Mouse (Mus musculus) kidney, embryonic 16.5 days (tissue): Measurements from ENCODE around the gene Aqr. TPM values are rescaled to one million over a fixed set of nuclear protein-coding genes. Genes with fewer than 3 reads are reported as not detected.

Experiments used
- ATAC-seq: fragments of 200-750 bp; cut with Nextera tagmentation; 2 replicates; pipeline ENCODE4 v1.8.0; 2017; ENCODE audit warnings: moderate TSS enrichment; ENCODE audit not compliant: low FRiP score, low TSS enrichment
- H3K27ac ChIP-seq: fragments of 300-500 bp; sonication (generic); 2 replicates; pipeline ENCODE4 v1.5.1; 2014; ENCODE audit warnings: low read length
- H3K27me3 ChIP-seq: fragments of 300-500 bp; sonication (generic); 2 replicates; pipeline ENCODE4 v1.6.1; 2014; ENCODE audit warnings: low read length, control low read depth, mixed read lengths; ENCODE audit not compliant: insufficient read depth
- H3K36me3 ChIP-seq: fragments of 300-500 bp; sonication (generic); 2 replicates; pipeline ENCODE4 v1.6.1; 2014; ENCODE audit warnings: low read length, control low read depth, mixed read lengths; ENCODE audit not compliant: insufficient read depth
- H3K4me1 ChIP-seq: fragments of 300-500 bp; sonication (generic); 2 replicates; pipeline ENCODE4 v1.6.1; 2014; ENCODE audit warnings: low read length, control low read depth, mixed read lengths; ENCODE audit not compliant: insufficient read depth
- H3K4me2 ChIP-seq: fragments of 300-500 bp; sonication (generic); replicated peaks from 2 replicates; pipeline ENCODE4 v1.6.1; 2014; ENCODE audit warnings: low read depth, low read length
- H3K4me3 ChIP-seq: fragments of 300-500 bp; sonication (generic); 2 replicates; pipeline ENCODE4 v1.5.1; 2014; ENCODE audit warnings: mild to moderate bottlenecking, low read length
- H3K9ac ChIP-seq: fragments of 300-500 bp; sonication (generic); replicated peaks from 2 replicates; pipeline ENCODE4 v1.6.1; 2014; ENCODE audit warnings: low read length
- H3K9me3 ChIP-seq: fragments of 300-500 bp; sonication (generic); 2 replicates; pipeline ENCODE4 v1.6.1; 2016; ENCODE audit warnings: low read length, control low read depth
- WGBS: fragments of 180-500 bp; shearing (Covaris S2); extraction: QIAGEN DNeasy Blood & Tissue Kit; methylation state at CpG from one replicate; pipeline ENCODE4 v1.1.7; 2014; 5-methylcytosine and 5-hydroxymethylcytosine counted together
- polyA plus RNA-seq: library from polyadenylated mRNA; unstranded; fragments of >200 nt; fragmentation: Nextera tagmentation; extraction: Ambion mirVana; gene quantifications from 2 replicates; pipeline ENCODE4 v1.2.1, GENCODE M21; 2015

The Aqr gene
- polyA plus RNA-seq, 1 experiment from 2014 or later = 36.5 TPM

DNA sequence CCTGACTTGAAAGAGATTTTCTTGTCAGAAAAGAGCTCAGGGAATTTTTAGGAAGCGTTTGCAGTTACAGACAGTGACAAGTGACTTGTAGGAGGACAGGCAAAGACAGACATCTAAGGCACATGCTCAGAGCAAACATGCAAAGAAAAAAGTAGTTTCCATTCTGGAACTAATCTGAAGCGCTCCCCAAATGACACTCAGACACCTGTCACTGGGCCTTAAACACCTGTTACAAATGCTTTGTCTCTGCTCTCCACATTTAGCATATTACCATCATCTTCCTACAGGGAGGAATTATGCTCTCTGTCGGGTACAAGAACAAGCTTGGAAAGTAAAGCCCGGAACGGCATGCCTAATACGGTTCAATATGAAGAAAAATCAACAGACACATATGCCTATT, 43.0 kb downstream of the Aqr start:
- no peak for ATAC-seq
- Histone ChIP-seq H3K9me3 (no peaks in the 10 kb centered on the region), H3K27ac (no peak overlapping the region), H3K4me2 (no peak overlapping the region), H3K4me3 (no peak overlapping the region), H3K9ac (no peak overlapping the region), H3K36me3 (peaks cover 66% of the 10 kb centered on the region), H3K27me3 (no peaks in the 10 kb centered on the region), H3K4me1 (no peaks in the 10 kb centered on the region)
- 95% methylated on average over 6 of the region's 6 CpGs for WGBS

- Histone ChIP-seq H3K4me1 (no peaks in the 10 kb centered on the region), H3K9me3 (no peaks in the 10 kb centered on the region), H3K4me2 (no peak overlapping the region), H3K27me3 (no peaks in the 10 kb centered on the region), H3K4me3 (no peak overlapping the region), H3K36me3 (peaks cover 59% of the 10 kb centered on the region), H3K9ac (no peak overlapping the region), H3K27ac (no peak overlapping the region)
- no peak for ATAC-seq
- WGBS = 93% methylated on average over 9 of the region's 9 CpGs
Measured at GRCm38 (mm10) chr2:114136755-114137154, 50.1 kb downstream of the Aqr start.

DNA sequence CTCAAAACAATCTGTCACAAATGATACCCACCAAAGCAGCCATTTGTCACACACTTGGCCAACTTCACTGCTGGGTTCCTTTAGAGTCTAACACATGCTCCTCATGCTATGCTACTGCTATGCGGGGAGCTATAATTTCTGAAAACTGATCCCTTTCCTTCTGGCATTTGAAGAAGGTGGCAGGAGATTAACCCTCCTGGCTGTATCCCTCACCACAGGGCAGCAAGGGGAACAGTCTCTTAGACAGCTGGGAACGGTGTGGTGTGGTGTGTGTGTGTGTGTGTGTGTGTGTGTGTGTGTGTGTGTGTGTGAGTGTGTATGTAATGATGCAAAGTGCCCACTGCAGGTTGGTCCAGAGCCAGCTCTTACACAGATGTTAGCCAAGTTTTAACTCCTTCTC, 51.0 kb downstream of the Aqr start:
- Histone ChIP-seq H3K9ac (no peak overlapping the region), H3K36me3 (peaks cover 53% of the 10 kb centered on the region), H3K27me3 (no peaks in the 10 kb centered on the region), H3K4me3 (no peak overlapping the region), H3K9me3 (no peaks in the 10 kb centered on the region), H3K27ac (no peak overlapping the region), H3K4me2 (no peak overlapping the region), H3K4me1 (no peaks in the 10 kb centered on the region)
- 88% methylated on average over 2 of the region's 2 CpGs for WGBS
- no peak for ATAC-seq

DNA sequence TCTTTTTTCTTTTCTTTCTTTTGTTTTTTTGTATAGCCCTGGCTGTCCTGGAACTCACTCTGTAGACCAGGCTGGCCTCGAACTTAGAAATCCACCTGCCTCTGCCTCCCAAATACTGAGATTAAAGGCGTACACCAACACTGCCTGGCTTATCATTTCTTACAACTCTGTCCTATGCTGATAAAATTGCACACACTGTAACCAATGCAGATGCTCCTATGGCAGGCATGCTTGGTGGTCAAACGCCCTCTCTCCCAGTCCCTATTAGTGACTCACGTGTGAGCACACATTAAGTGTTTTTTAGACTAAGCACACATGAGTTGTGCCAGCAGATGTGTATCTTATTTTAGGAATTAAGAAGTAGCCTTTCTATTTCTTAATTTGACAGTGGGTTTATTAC, 53.5 kb downstream of the Aqr start:
- Histone ChIP-seq H3K4me3 (no peak overlapping the region), H3K4me1 (no peaks in the 10 kb centered on the region), H3K9ac (no peak overlapping the region), H3K4me2 (no peak overlapping the region), H3K9me3 (no peaks in the 10 kb centered on the region), H3K27ac (no peak overlapping the region), H3K27me3 (no peaks in the 10 kb centered on the region), H3K36me3 (peaks cover 50% of the 10 kb centered on the region)
- WGBS = 91% methylated on average over 4 of the region's 4 CpGs
- no peak for ATAC-seq

GRCm38 (mm10) chr2:114130657-114131056, 56.2 kb downstream of the Aqr start:
- no peak overlapping the region for H3K4me3 ChIP-seq
- ATAC-seq = no peak
- H3K27ac ChIP-seq = no peak overlapping the region
- WGBS = 97% methylated on average over 13 of the region's 13 CpGs
- no peaks in the 10 kb centered on the region for H3K27me3 ChIP-seq
- H3K4me1 ChIP-seq = no peaks in the 10 kb centered on the region
- H3K4me2 ChIP-seq = no peak overlapping the region
- no peaks in the 10 kb centered on the region for H3K9me3 ChIP-seq
- H3K9ac ChIP-seq = no peak overlapping the region
- peaks cover 46% of the 10 kb centered on the region for H3K36me3 ChIP-seq

GRCm38 (mm10) chr2:114123304-114123703, 63.5 kb downstream of the Aqr start:
- Histone ChIP-seq H3K4me1 (no peaks in the 10 kb centered on the region), H3K9me3 (no peaks in the 10 kb centered on the region), H3K36me3 (peaks cover 45% of the 10 kb centered on the region), H3K4me2 (no peak overlapping the region), H3K27me3 (no peaks in the 10 kb centered on the region), H3K27ac (no peak overlapping the region), H3K4me3 (no peak overlapping the region), H3K9ac (no peak overlapping the region)
- 89% methylated on average over 4 of the region's 4 CpGs for WGBS
- ATAC-seq = no peak

- Histone ChIP-seq H3K27ac (no peak overlapping the region), H3K4me3 (no peak overlapping the region), H3K36me3 (peaks cover 35% of the 10 kb centered on the region), H3K27me3 (no peaks in the 10 kb centered on the region), H3K4me1 (no peaks in the 10 kb centered on the region), H3K9ac (no peak overlapping the region), H3K4me2 (no peak overlapping the region), H3K9me3 (no peaks in the 10 kb centered on the region)
- 39% methylated on average over 7 of the region's 7 CpGs for WGBS
- no peak for ATAC-seq
Measured at GRCm38 (mm10) chr2:114119451-114119850, 67.4 kb downstream of the Aqr start.

GRCm38 (mm10) chr2:114117665-114118064, 69.2 kb downstream of the Aqr start:
- no peak overlapping the region for H3K4me2 ChIP-seq
- no peaks in the 10 kb centered on the region for H3K4me1 ChIP-seq
- no peaks in the 10 kb centered on the region for H3K9me3 ChIP-seq
- no peak overlapping the region for H3K9ac ChIP-seq
- no peak for ATAC-seq
- H3K27me3 ChIP-seq = no peaks in the 10 kb centered on the region
- H3K27ac ChIP-seq = no peak overlapping the region
- peaks cover 38% of the 10 kb centered on the region for H3K36me3 ChIP-seq
- no peak overlapping the region for H3K4me3 ChIP-seq
- WGBS = 89% methylated on average over 3 of the region's 3 CpGs

- 89% methylated on average over 3 of the region's 3 CpGs for WGBS
- no peak overlapping the region for H3K9ac ChIP-seq
- H3K27me3 ChIP-seq = no peaks in the 10 kb centered on the region
- H3K4me1 ChIP-seq = no peaks in the 10 kb centered on the region
- peaks cover 40% of the 10 kb centered on the region for H3K36me3 ChIP-seq
- H3K4me3 ChIP-seq = no peak overlapping the region
- no peak for ATAC-seq
- H3K4me2 ChIP-seq = no peak overlapping the region
- H3K9me3 ChIP-seq = no peaks in the 10 kb centered on the region
- H3K27ac ChIP-seq = no peak overlapping the region
Measured at GRCm38 (mm10) chr2:114117235-114117634, 69.6 kb downstream of the Aqr start.

DNA sequence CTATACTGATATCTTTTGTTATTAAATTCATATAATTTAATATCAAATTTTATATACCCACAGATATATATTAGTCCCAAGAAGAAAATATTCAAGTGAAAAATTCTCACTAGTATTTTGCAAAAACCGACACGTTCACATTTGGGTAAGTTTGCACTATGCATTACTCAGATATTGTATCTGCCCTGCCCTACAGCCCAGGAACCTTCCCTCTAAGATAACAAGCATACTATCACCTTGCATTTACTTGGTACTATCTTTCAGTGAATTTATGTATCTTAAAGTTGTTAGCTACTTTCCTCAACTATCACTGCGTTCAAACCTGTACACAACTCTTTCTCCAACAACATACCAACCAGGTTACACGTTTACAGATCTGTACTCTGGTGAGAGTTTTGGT, 71.3 kb downstream of the Aqr start:
- no peaks in the 10 kb centered on the region for H3K9me3 ChIP-seq
- H3K27me3 ChIP-seq = no peaks in the 10 kb centered on the region
- no peak for ATAC-seq
- H3K4me1 ChIP-seq = no peaks in the 10 kb centered on the region
- H3K36me3 ChIP-seq = peaks cover 36% of the 10 kb centered on the region
- H3K9ac ChIP-seq = no peak overlapping the region
- no peak overlapping the region for H3K4me2 ChIP-seq
- WGBS = 96% methylated on average over 4 of the region's 4 CpGs
- no peak overlapping the region for H3K27ac ChIP-seq
- no peak overlapping the region for H3K4me3 ChIP-seq
